Mouse (Mus musculus) ES-E14 (cell line): ENCODE measurements around the gene Slc12a5. TPM values are rescaled to one million over a fixed set of nuclear protein-coding genes. Genes with fewer than 3 reads are reported as not detected.

ENCODE experiments used
- DNase-seq: peaks from one replicate; pipeline ENCODE4 v3.0.0-alpha.2; 2013; ENCODE audit warnings: low read depth, low spot score
- H3K27ac ChIP-seq: 2 replicates; pipeline ENCODE4 v1.5.1; 2012; ENCODE audit warnings: low read depth, mild to moderate bottlenecking, low read length, moderate library complexity, mixed read lengths; ENCODE audit not compliant: poor library complexity, insufficient read depth, severe bottlenecking
- H3K36me3 ChIP-seq: 2 replicates; pipeline ENCODE4 v1.6.1; 2012; ENCODE audit warnings: mild to moderate bottlenecking, low read length, moderate library complexity, mixed read lengths; ENCODE audit not compliant: control insufficient read depth, poor library complexity, insufficient read depth, severe bottlenecking
- H3K4me1 ChIP-seq, 2 experiments: fragments of 150-350 bp in 1 of 2; sonication (generic) in 1 of 2; 2 replicates each; pipeline ENCODE4 v1.6.1; 2012; ENCODE audit warnings: low read length in 2 of 2, mild to moderate bottlenecking in 1 of 2, mixed read lengths in 1 of 2; ENCODE audit not compliant: control insufficient read depth in 2 of 2, insufficient read depth in 2 of 2, poor library complexity in 1 of 2
- H3K4me3 ChIP-seq, 2 experiments: fragments of 150-350 bp in 1 of 2; sonication (generic) in 1 of 2; 2 replicates each; pipeline ENCODE4 v1.5.1; 2012; ENCODE audit warnings: low read length in 2 of 2, low read depth in 1 of 2, mild to moderate bottlenecking in 1 of 2, mixed read lengths in 1 of 2; ENCODE audit not compliant: insufficient read depth in 1 of 2, poor library complexity in 1 of 2, severe bottlenecking in 1 of 2
- H3K9ac ChIP-seq: 2 replicates; pipeline ENCODE4 v1.6.1; 2012; ENCODE audit warnings: low read depth, mild to moderate bottlenecking, low read length, mixed read lengths; ENCODE audit not compliant: poor library complexity, insufficient read depth, severe bottlenecking
- H3K9me3 ChIP-seq: fragments of 150-350 bp; sonication (generic); 2 replicates; pipeline ENCODE4 v1.6.1; 2012; ENCODE audit warnings: low read depth, mild to moderate bottlenecking, low read length; ENCODE audit not compliant: control insufficient read depth, insufficient read depth
- CHD2 ChIP-seq: IDR thresholded peaks from 2 replicates; pipeline ENCODE4 v1.6.1; 2014; ENCODE audit warnings: mild to moderate bottlenecking, low read depth, low read length, inconsistent platforms
- HCFC1 ChIP-seq: IDR thresholded peaks from 2 replicates; pipeline ENCODE4 v1.6.1; 2012; ENCODE audit warnings: low read length, inconsistent platforms, borderline replicate concordance; ENCODE audit not compliant: insufficient read depth
- MAFK ChIP-seq: IDR thresholded peaks from 2 replicates; pipeline ENCODE4 v1.6.1; 2014; ENCODE audit warnings: mild to moderate bottlenecking, low read depth, low read length, inconsistent platforms; ENCODE audit not compliant: insufficient read depth
- ZC3H11A ChIP-seq: IDR thresholded peaks from 2 replicates; pipeline ENCODE4 v1.6.1; 2012; ENCODE audit warnings: low read depth, mild to moderate bottlenecking, inconsistent platforms, low read length, borderline replicate concordance
- ZNF384 ChIP-seq: IDR thresholded peaks from 2 replicates; pipeline ENCODE4 v1.6.1; 2012; ENCODE audit warnings: low read depth, low read length, inconsistent platforms
- in situ Hi-C, 2 experiments: fragments of 600-800 bp; cut with MboI; formaldehyde crosslinking; loops; one replicate each; pipeline ENCODE4 v1.15.1; 2025; ENCODE audit warnings: low sequenced_read_pairs in 2 of 2, inconsistent platforms in 1 of 2; ENCODE audit not compliant: unreplicated experiment in 2 of 2
- total RNA-seq: library from RNA; depleted of rRNA; stranded (reverse); fragments of 300-350 nt; gene quantifications from 2 replicates; pipeline ENCODE4 v1.2.3, GENCODE M21; 2012

Slc12a5 gene
- total RNA-seq, 1 experiment, result 1.7 TPM

GRCm38 (mm10) chr2:164988777-164989176 is 28.2 kb downstream of the Slc12a5 start:
- TF ChIP-seq HCFC1, result no peak
- no peak for TF ChIP-seq ZC3H11A
- no peak for TF ChIP-seq CHD2
- TF ChIP-seq ZNF384, result no peak
- TF ChIP-seq MAFK, result no peak
- Histone ChIP-seq H3K27ac (no peak overlapping the region), H3K36me3 (no peaks in the 10 kb centered on the region), H3K4me3 (no peak overlapping the region), H3K9ac (no peak overlapping the region), H3K4me1 (peaks cover 0 to 4% of the 10 kb centered on the region in 2 experiments; a peak in 1 of 4 replicates), H3K9me3 (no peaks in the 10 kb centered on the region)
- in situ Hi-C loops, result no loop called here
- DNase-seq, result no peak

GRCm38 (mm10) chr2:164991111-164991510 is 30.5 kb downstream of the Slc12a5 start:
- in situ Hi-C loops, result no loop called here
- Histone ChIP-seq H3K9ac (no peak overlapping the region), H3K4me3 (no peak overlapping the region)

GRCm38 (mm10) chr2:164991808-164992207 is 31.2 kb downstream of the Slc12a5 start:
- Histone ChIP-seq H3K9ac (no peak overlapping the region), H3K27ac (no peak overlapping the region), H3K36me3 (no peaks in the 10 kb centered on the region), H3K4me1 (peaks cover 0 to 9% of the 10 kb centered on the region in 2 experiments; a peak in 1 of 4 replicates), H3K4me3 (no peak overlapping the region), H3K9me3 (no peaks in the 10 kb centered on the region)
- no peak for DNase-seq
- TF ChIP-seq CHD2 (no peak), ZNF384 (no peak), MAFK (no peak), ZC3H11A (no peak), HCFC1 (no peak)
- in situ Hi-C loops, result no loop called here

More at GRCm38 (mm10) chr2:164991111-164991510, 30.5 kb downstream of the Slc12a5 start:
- no peaks in the 10 kb centered on the region for H3K9me3 ChIP-seq
- no peak for DNase-seq
- H3K36me3 ChIP-seq, result no peaks in the 10 kb centered on the region
- no peak for TF ChIP-seq MAFK
- no peak for TF ChIP-seq HCFC1
- TF ChIP-seq ZNF384, result no peak
- no peak for TF ChIP-seq ZC3H11A
- TF ChIP-seq CHD2, result no peak
- no peak overlapping the region for H3K27ac ChIP-seq
- H3K4me1 ChIP-seq, result peaks cover 0 to 9% of the 10 kb centered on the region in 2 experiments; a peak in 1 of 4 replicates

GRCm38 (mm10) chr2:164994156-164994555 is 33.6 kb downstream of the Slc12a5 start:
- no peaks in the 10 kb centered on the region for H3K9me3 ChIP-seq
- TF ChIP-seq ZNF384 (no peak), ZC3H11A (no peak), HCFC1 (no peak), CHD2 (no peak), MAFK (no peak)
- H3K27ac ChIP-seq, result no peak overlapping the region
- H3K4me1 ChIP-seq, result peaks cover 0 to 6% of the 10 kb centered on the region in 2 experiments; a peak in 1 of 4 replicates
- no peak overlapping the region for H3K9ac ChIP-seq
- no peak for DNase-seq
- in situ Hi-C loops, result no loop called here
- H3K36me3 ChIP-seq, result no peaks in the 10 kb centered on the region
- H3K4me3 ChIP-seq, result no peak overlapping the region
